Mouse (Mus musculus): Measurements from ENCODE around the gene Atpif1. TPM values are rescaled to one million over a fixed set of nuclear protein-coding genes. Genes with fewer than 3 reads are reported as not detected.
A peak's percentile ranks its signal among the peaks of the same experiment; 100 is the strongest.
"Not testable (repeated sequence)": the region's sequence is repeated elsewhere in the genome, so short reads cannot be mapped to it uniquely, and the experiment has no call there.

Atpif1 gene
- total RNA-seq, 2 experiments from 2014 or later, result 115 to 139 TPM

GRCm38 (mm10) chr4:132492178-132493060, 41.0 kb downstream of the Atpif1 start:
- DNase-seq, result peak; percentile 33

GRCm38 (mm10) chr4:132491748-132492147, 41.7 kb downstream of the Atpif1 start:
- no peak for DNase-seq

GRCm38 (mm10) chr4:132491057-132491456, 42.4 kb downstream of the Atpif1 start:
- DNase-seq, result no peak

- DNase-seq, result no peak
Observed at GRCm38 (mm10) chr4:132490273-132491010, 43.0 kb downstream of the Atpif1 start.

GRCm38 (mm10) chr4:132488976-132489375, 44.5 kb downstream of the Atpif1 start:
- DNase-seq, result no peak

GRCm38 (mm10) chr4:132488521-132488920, 44.9 kb downstream of the Atpif1 start:
- no peak for DNase-seq

- DNase-seq, result no peak
Observed at GRCm38 (mm10) chr4:132484820-132485219, 48.6 kb downstream of the Atpif1 start.

- DNase-seq, result no peak
Observed at GRCm38 (mm10) chr4:132484231-132484630, 49.2 kb downstream of the Atpif1 start.

- DNase-seq, result no peak
Observed at GRCm38 (mm10) chr4:132482956-132483608, 50.4 kb downstream of the Atpif1 start.

- DNase-seq, result not testable (repeated sequence)
Observed at GRCm38 (mm10) chr4:132482104-132482503, 51.4 kb downstream of the Atpif1 start.

Other genes with a start within 250 kb of the Atpif1 start
- under 1 TPM; 0.72 to 0.87 TPM for gene Rab42, start 230.3 kb downstream of the Atpif1 start, total RNA-seq (2021)
- gene Trnau1ap, start 204.1 kb downstream of the Atpif1 start, total RNA-seq (2021), result 10 to 100 TPM; 16.1 to 21.2 TPM
- 10 to 100 TPM; 13.4 to 18.6 TPM for gene Rcc1, start 180.1 kb downstream of the Atpif1 start, total RNA-seq (2021)
- 10 to 100 TPM; 16.3 to 18.4 TPM for gene Phactr4, start 111.2 kb downstream of the Atpif1 start, total RNA-seq (2021)
- 1 to 10 TPM; 5.1 to 6.5 TPM for gene Med18, start 69.7 kb downstream of the Atpif1 start, total RNA-seq (2021)
- gene Sesn2, start 23.2 kb downstream of the Atpif1 start, total RNA-seq (2021), result 1 to 10 TPM; 2.2 to 2.6 TPM
- 10 to 100 TPM; 70.0 to 74.9 TPM for gene Dnajc8, start 1.9 kb upstream of the Atpif1 start, total RNA-seq (2021)
- 1 to 10 TPM; 2.0 to 2.8 TPM for gene Ptafr, start 30.4 kb upstream of the Atpif1 start, total RNA-seq (2021)
- 10 to 100 TPM; 13.5 to 16.8 TPM for gene Eya3, start 105.3 kb upstream of the Atpif1 start, total RNA-seq (2021)
- gene Xkr8, start 198.9 kb upstream of the Atpif1 start, total RNA-seq (2021), result 1 to 10 TPM; 2.3 to 2.6 TPM
- 1 to 10 TPM; 2.8 to 3.6 TPM for gene Smpdl3b, start 223.6 kb upstream of the Atpif1 start, total RNA-seq (2021)
- gene Rpa2, start 234.7 kb upstream of the Atpif1 start, total RNA-seq (2021), result 10 to 100 TPM; 16.2 to 16.8 TPM